Mouse (Mus musculus): ENCODE data around the gene Mamdc4. TPM values are rescaled to one million over a fixed set of nuclear protein-coding genes. Genes with fewer than 3 reads are reported as not detected.

Gene Mamdc4
- polyA plus RNA-seq, 1 experiment from 2014 or later, result 3.1 TPM

DNA sequence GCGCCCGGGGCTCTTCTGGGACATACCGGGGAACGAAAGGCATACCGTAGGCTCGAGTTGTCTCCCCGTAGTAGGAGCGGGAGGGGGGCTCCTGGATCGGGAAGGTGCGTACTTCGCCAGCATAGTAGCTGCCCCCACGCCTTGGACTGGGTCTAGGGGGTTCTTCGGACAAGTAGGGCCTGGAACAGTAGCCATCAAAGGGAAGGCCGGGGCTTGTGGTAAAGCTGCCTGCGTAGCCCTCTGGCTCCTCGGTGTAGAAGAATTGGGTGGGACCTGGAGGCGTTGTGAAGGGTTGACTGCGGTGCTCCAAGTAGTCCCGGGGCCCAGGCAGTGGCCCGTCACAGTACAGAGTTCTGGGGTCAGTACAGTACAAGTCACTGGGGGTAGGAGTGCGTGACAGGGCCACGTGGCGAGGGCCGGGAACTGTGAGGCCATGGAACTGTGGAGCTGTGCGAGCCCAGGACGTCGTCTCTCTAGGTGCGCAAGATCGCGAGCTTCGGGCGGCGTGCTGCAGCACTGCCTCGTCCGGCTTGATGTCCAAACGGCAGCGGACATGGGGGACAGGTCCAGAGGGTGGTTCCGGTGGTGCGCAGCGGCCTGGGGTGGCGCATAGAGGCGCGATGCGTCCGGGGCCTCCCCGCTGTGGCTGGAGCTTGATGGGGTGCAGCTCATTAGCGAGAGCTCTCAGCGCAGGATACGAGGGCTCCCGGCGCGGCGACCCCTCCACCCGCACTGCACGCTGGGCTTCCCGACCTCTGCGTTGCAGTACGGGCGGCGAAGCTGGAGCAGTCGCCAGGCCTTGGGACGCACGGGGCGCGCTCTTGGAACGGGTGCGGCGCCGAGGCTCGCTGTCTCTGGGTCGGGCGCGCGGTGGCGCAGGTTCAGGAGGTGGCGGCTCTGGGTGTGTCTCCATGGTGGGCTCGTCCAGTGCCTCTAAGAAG is 4.4 kb upstream of the Mamdc4 start:
- Histone ChIP-seq H3K4me2 (ENCODE audit: low read depth, low read length) (peak overlapping the region; percentile 39), H3K4me1 (replicated peaks; ENCODE audit: control insufficient read depth, insufficient read depth, low read length) (peaks cover 40% of the 10 kb centered on the region), H3K36me3 (ENCODE audit: control insufficient read depth, insufficient read depth, low read length) (peaks cover 2% of the 10 kb centered on the region; the same call in 1 of the 2 replicates), H3K27ac (ENCODE audit: low read length) (no peak overlapping the region), H3K27me3 (ENCODE audit: control insufficient read depth, insufficient read depth, low read depth, low read length) (peaks cover 57% of the 10 kb centered on the region), H3K9me3 (ENCODE audit: control insufficient read depth, low read length) (no peaks in the 10 kb centered on the region), H3K9ac (ENCODE audit: low read length) (no peak overlapping the region), H3K4me3 (ENCODE audit: low read length) (peak overlapping the region; percentile 13; the same call in 1 of the 2 replicates)
- WGBS, result 3% methylated on average over 77 of the region's 77 CpGs
- no peak for ATAC-seq (ENCODE audit: low read depth)

DNA sequence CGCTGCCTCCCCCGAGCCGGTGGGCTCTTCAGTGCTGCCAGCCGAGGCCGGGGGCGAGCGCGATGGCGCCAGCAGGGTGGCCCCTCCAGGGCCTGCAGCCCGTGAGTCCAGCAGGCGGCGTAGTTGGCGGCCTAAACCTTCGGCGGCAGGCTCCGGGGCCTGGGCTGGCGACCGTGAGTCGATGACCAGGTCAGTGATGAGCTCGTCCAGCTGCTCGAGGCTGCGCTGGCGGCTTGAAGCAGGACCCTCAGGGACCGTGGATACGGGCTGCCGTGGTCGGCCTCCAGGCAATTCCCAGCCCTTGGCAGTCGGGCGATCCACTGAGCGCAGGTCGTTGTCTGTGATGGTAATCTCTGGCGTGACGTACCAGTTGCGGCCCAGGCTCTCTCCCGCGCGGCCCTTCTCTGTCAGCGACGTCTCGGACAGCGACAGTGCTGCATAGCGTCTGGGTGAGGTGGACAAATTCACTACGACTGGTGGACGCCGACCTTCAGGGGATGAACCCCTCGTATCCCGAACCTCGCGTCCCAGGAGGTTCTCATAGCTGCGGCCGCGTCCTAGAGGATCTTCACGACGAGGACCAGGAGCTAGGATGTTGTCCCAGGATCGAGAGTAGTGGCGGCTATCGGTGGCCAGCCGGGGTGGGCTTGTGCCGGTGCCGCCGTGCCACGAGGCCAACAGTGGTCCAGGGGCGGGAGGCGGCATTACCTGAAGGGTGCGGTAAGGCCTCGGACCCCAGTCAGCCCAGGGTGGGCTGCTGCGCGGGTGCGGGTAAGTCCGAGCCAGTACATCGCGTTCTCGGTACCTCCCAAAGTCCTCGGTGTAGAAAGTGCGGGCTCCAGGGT is 3.5 kb upstream of the Mamdc4 start:
- WGBS, result 5% methylated on average over 75 of the region's 75 CpGs
- peaks cover 57% of the 10 kb centered on the region for H3K27me3 ChIP-seq (ENCODE audit: control insufficient read depth, insufficient read depth, low read depth, low read length)
- peaks cover 49% of the 10 kb centered on the region for H3K4me1 ChIP-seq (replicated peaks; ENCODE audit: control insufficient read depth, insufficient read depth, low read length)
- peak overlapping the region; percentile 39; the same call in 1 of the 2 replicates for H3K9ac ChIP-seq (ENCODE audit: low read length)
- ATAC-seq (ENCODE audit: low read depth), result no peak
- peak overlapping the region; percentile 34 for H3K4me2 ChIP-seq (ENCODE audit: low read depth, low read length)
- no peak overlapping the region for H3K27ac ChIP-seq (ENCODE audit: low read length)
- no peaks in the 10 kb centered on the region for H3K9me3 ChIP-seq (ENCODE audit: control insufficient read depth, low read length)
- peak overlapping the region; percentile 35 for H3K4me3 ChIP-seq (ENCODE audit: low read length)
- H3K36me3 ChIP-seq (ENCODE audit: control insufficient read depth, insufficient read depth, low read length), result no peaks in the 10 kb centered on the region; the same call in 1 of the 2 replicates

- WGBS, result 16% methylated on average over 92 of the region's 92 CpGs
- Histone ChIP-seq H3K9ac (ENCODE audit: low read length) (peak overlapping the region; percentile 39; the same call in 1 of the 2 replicates), H3K9me3 (ENCODE audit: control insufficient read depth, low read length) (no peaks in the 10 kb centered on the region), H3K27ac (ENCODE audit: low read length) (no peak overlapping the region), H3K4me2 (ENCODE audit: low read depth, low read length) (peak overlapping the region; percentile 34), H3K36me3 (ENCODE audit: control insufficient read depth, insufficient read depth, low read length) (no peaks in the 10 kb centered on the region), H3K4me1 (replicated peaks; ENCODE audit: control insufficient read depth, insufficient read depth, low read length) (peaks cover 51% of the 10 kb centered on the region), H3K4me3 (ENCODE audit: low read length) (peak overlapping the region; percentile 35), H3K27me3 (ENCODE audit: control insufficient read depth, insufficient read depth, low read depth, low read length) (peaks cover 57% of the 10 kb centered on the region)
- ATAC-seq (ENCODE audit: low read depth), result no peak
These were observed 2.6 kb upstream of the Mamdc4 start for GRCm38 (mm10) chr2:25576965-25577891.

- Histone ChIP-seq H3K27me3 (ENCODE audit: control insufficient read depth, insufficient read depth, low read depth, low read length) (peaks cover 55% of the 10 kb centered on the region), H3K36me3 (ENCODE audit: control insufficient read depth, insufficient read depth, low read length) (0 out of 2 replicates have a peak, but pooled peaks cover 2% of the 10 kb centered on the region), H3K27ac (ENCODE audit: low read length) (no peak overlapping the region), H3K4me2 (ENCODE audit: low read depth, low read length) (peak overlapping the region; percentile 91), H3K9ac (ENCODE audit: low read length) (peak overlapping the region; percentile 69), H3K9me3 (ENCODE audit: control insufficient read depth, low read length) (no peaks in the 10 kb centered on the region), H3K4me1 (replicated peaks; ENCODE audit: control insufficient read depth, insufficient read depth, low read length) (peaks cover 46% of the 10 kb centered on the region), H3K4me3 (ENCODE audit: low read length) (no peak overlapping the region)
- no peak for ATAC-seq (ENCODE audit: low read depth)
- 73% methylated on average over 16 of the region's 16 CpGs for WGBS
These were observed 1.6 kb upstream of the Mamdc4 start for GRCm38 (mm10) chr2:25576028-25576850.

DNA sequence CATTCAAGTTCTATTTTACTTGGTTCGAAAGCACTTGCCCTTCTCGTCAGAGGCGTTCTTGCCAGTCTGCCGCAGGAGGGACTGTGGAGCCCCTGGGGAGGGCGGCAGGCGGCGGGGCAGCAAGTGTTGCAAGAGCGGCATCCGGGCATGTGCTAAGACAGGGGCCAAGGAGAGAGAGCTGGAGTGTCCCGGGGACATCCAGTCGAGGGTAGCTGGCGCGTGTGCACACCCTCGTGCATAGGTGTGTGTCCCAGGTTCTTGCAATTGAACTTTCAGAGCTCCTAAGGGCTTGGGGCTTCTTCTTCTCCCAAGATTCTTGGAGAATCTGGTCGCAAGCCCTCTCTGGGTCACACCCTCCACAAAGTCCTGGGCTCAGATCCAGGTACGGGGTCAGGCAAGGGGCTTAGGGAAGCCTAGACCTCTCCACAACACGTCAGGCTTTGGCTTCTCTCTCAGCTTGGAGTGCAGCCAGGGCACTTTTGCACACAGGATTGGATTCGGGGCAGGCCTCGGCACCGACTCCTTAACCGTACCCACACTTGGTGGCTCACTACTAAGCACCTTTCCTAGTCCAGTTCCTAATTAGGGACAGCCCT is 885 bp upstream of the Mamdc4 start:
- 5% methylated on average over 21 of the region's 21 CpGs for WGBS
- Histone ChIP-seq H3K4me3 (ENCODE audit: low read length) (peak overlapping the region; percentile 58), H3K4me2 (ENCODE audit: low read depth, low read length) (peak overlapping the region; percentile 91), H3K27ac (ENCODE audit: low read length) (peak overlapping the region; percentile 92), H3K9ac (ENCODE audit: low read length) (peak overlapping the region; percentile 69), H3K36me3 (ENCODE audit: control insufficient read depth, insufficient read depth, low read length) (0 out of 2 replicates have a peak, but pooled peaks cover 2% of the 10 kb centered on the region), H3K27me3 (ENCODE audit: control insufficient read depth, insufficient read depth, low read depth, low read length) (peaks cover 48% of the 10 kb centered on the region), H3K4me1 (replicated peaks; ENCODE audit: control insufficient read depth, insufficient read depth, low read length) (peaks cover 43% of the 10 kb centered on the region), H3K9me3 (ENCODE audit: control insufficient read depth, low read length) (no peaks in the 10 kb centered on the region)
- peak; percentile 11; the same call in 1 of the 2 replicates for ATAC-seq (ENCODE audit: low read depth)

DNA sequence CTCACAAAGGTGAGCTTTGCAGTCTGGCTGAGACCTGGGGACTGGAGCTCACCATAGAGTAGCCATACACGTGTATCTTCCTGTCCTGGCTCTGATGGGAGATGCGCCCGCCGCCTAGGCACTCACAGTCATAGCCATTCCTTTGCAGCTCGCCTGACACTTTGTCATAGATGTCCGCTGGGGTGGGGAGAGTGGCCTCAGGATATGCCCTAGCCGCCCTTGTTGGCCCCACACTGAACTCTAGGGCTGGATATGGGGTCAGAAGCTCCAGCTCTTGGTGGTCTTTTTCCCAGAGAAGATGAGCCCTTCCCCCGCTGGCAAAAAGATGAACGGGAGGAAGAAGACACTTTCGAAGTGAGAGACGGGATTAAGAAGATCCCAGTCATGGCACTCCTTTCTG is 509 bp downstream of the Mamdc4 start:
- H3K4me2 ChIP-seq (ENCODE audit: low read depth, low read length), result peak overlapping the region; percentile 91
- 10% methylated on average over 11 of the region's 11 CpGs for WGBS
- no peak for ATAC-seq (ENCODE audit: low read depth)
- H3K9ac ChIP-seq (ENCODE audit: low read length), result peak overlapping the region; percentile 71
- H3K27ac ChIP-seq (ENCODE audit: low read length), result peak overlapping the region; percentile 92
- peak overlapping the region; percentile 58 for H3K4me3 ChIP-seq (ENCODE audit: low read length)
- peaks cover 43% of the 10 kb centered on the region for H3K4me1 ChIP-seq (replicated peaks; ENCODE audit: control insufficient read depth, insufficient read depth, low read length)
- H3K9me3 ChIP-seq (ENCODE audit: control insufficient read depth, low read length), result no peaks in the 10 kb centered on the region
- H3K27me3 ChIP-seq (ENCODE audit: control insufficient read depth, insufficient read depth, low read depth, low read length), result peaks cover 34% of the 10 kb centered on the region
- peaks cover 2% of the 10 kb centered on the region; the same call in 1 of the 2 replicates for H3K36me3 ChIP-seq (ENCODE audit: control insufficient read depth, insufficient read depth, low read length)

DNA sequence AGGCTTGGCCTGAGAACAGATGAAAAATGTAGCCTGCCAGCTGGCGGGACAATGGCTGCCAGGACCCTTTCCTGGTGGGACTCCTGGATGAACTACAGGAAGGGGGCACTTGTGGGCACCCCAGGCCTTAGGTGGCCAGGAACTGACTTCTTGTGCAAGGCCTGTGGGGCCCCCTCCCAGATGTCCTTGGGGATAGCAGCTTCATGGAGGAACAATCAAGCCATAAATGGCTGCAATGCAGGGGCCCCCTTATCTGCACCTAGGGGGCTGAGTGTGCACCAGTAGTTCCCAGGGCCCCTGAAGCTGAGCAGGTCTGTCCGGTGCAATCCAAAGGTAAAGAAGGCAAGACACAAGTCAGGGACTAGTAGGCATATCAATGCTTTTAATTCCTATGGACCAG is 1.6 kb downstream of the Mamdc4 start:
- H3K9ac ChIP-seq (ENCODE audit: low read length), result no peak overlapping the region
- no peak overlapping the region for H3K4me2 ChIP-seq (ENCODE audit: low read depth, low read length)
- H3K36me3 ChIP-seq (ENCODE audit: control insufficient read depth, insufficient read depth, low read length), result peaks cover 2% of the 10 kb centered on the region; the same call in 1 of the 2 replicates
- H3K4me1 ChIP-seq (replicated peaks; ENCODE audit: control insufficient read depth, insufficient read depth, low read length), result peaks cover 34% of the 10 kb centered on the region
- H3K4me3 ChIP-seq (ENCODE audit: low read length), result no peak overlapping the region
- H3K27me3 ChIP-seq (ENCODE audit: control insufficient read depth, insufficient read depth, low read depth, low read length), result peaks cover 23% of the 10 kb centered on the region
- WGBS, result 83% methylated on average over 2 of the region's 2 CpGs
- no peaks in the 10 kb centered on the region for H3K9me3 ChIP-seq (ENCODE audit: control insufficient read depth, low read length)
- ATAC-seq (ENCODE audit: low read depth), result no peak
- no peak overlapping the region for H3K27ac ChIP-seq (ENCODE audit: low read length)

All from lung, embryonic 16.5 days (tissue).